Mouse (Mus musculus) midbrain, postnatal 0 days (tissue): Measurements from ENCODE around the gene Shc1. TPM values are rescaled to one million over a fixed set of nuclear protein-coding genes. Genes with fewer than 3 reads are reported as not detected.

Experiments
- ATAC-seq: fragments of 200-750 bp; cut with Nextera tagmentation; 2 replicates; pipeline ENCODE4 v1.8.0; 2017; ENCODE audit warnings: moderate number of reproducible peaks, mild to moderate bottlenecking, moderate TSS enrichment, moderate library complexity; ENCODE audit not compliant: low FRiP score
- DNase-seq: peaks from one replicate; pipeline ENCODE4 v3.0.0-alpha.2; 2015; ENCODE audit warnings: low spot score
- H3K27ac ChIP-seq: fragments of 300-500 bp; sonication (generic); 2 replicates; pipeline ENCODE4 v1.5.1; 2014; ENCODE audit warnings: low read depth, mild to moderate bottlenecking, low read length, mixed read lengths
- H3K27me3 ChIP-seq: fragments of 300-500 bp; sonication (generic); 2 replicates; pipeline ENCODE4 v1.6.1; 2014; ENCODE audit warnings: low read length, control low read depth, mixed read lengths; ENCODE audit not compliant: insufficient read depth
- H3K36me3 ChIP-seq: fragments of 300-500 bp; sonication (generic); 2 replicates; pipeline ENCODE4 v1.6.1; 2014; ENCODE audit warnings: low read length, control low read depth, mixed read lengths; ENCODE audit not compliant: insufficient read depth
- H3K4me1 ChIP-seq: fragments of 300-500 bp; sonication (generic); 2 replicates; pipeline ENCODE4 v1.6.1; 2014; ENCODE audit warnings: mild to moderate bottlenecking, control low read depth, antibody characterized with exemption, low read length, mixed read lengths; ENCODE audit not compliant: insufficient read depth
- H3K4me2 ChIP-seq: fragments of 300-500 bp; sonication (generic); 2 replicates; pipeline ENCODE4 v1.6.1; 2014; ENCODE audit warnings: low read depth, mild to moderate bottlenecking, low read length, mixed read lengths; ENCODE audit not compliant: poor library complexity, severe bottlenecking
- H3K4me3 ChIP-seq: fragments of 300-500 bp; sonication (generic); 2 replicates; pipeline ENCODE4 v1.5.1; 2014; ENCODE audit warnings: low read depth, mild to moderate bottlenecking, low read length, moderate library complexity
- H3K9ac ChIP-seq: fragments of 300-500 bp; sonication (generic); replicated peaks from 2 replicates; pipeline ENCODE4 v1.6.1; 2014; ENCODE audit warnings: mild to moderate bottlenecking, low read length, moderate library complexity, mixed read lengths; ENCODE audit not compliant: poor library complexity, severe bottlenecking
- H3K9me3 ChIP-seq: fragments of 300-500 bp; sonication (generic); 2 replicates; pipeline ENCODE4 v1.6.1; 2016; ENCODE audit warnings: low read length, control low read depth
- CTCF ChIP-seq: IDR thresholded peaks from 2 replicates; pipeline ENCODE4 v1.5.1; 2016; ENCODE audit warnings: antibody characterized with exemption, mild to moderate bottlenecking
- whole genome bisulfite sequencing: fragments of 180-500 bp; shearing (Covaris S2); extraction: QIAGEN DNeasy Blood & Tissue Kit; methylation state at CpG from one replicate; pipeline ENCODE4 v1.1.7; 2014; 5-methylcytosine and 5-hydroxymethylcytosine counted together
- polyA plus RNA-seq: library from polyadenylated mRNA; unstranded; fragments of >200 nt; fragmentation: Nextera tagmentation; extraction: Ambion mirVana; gene quantifications from 2 replicates; pipeline ENCODE4 v1.2.1, GENCODE M21; 2015
- total RNA-seq: library from RNA; depleted of rRNA; stranded (reverse); fragments of >200 nt; gene quantifications from 2 replicates; pipeline ENCODE4 v1.2.3, GENCODE M21; 2014

Shc1 gene
- total and polyA plus RNA-seq, 2 experiments from 2014 or later = 11.0 to 24.9 TPM

DNA sequence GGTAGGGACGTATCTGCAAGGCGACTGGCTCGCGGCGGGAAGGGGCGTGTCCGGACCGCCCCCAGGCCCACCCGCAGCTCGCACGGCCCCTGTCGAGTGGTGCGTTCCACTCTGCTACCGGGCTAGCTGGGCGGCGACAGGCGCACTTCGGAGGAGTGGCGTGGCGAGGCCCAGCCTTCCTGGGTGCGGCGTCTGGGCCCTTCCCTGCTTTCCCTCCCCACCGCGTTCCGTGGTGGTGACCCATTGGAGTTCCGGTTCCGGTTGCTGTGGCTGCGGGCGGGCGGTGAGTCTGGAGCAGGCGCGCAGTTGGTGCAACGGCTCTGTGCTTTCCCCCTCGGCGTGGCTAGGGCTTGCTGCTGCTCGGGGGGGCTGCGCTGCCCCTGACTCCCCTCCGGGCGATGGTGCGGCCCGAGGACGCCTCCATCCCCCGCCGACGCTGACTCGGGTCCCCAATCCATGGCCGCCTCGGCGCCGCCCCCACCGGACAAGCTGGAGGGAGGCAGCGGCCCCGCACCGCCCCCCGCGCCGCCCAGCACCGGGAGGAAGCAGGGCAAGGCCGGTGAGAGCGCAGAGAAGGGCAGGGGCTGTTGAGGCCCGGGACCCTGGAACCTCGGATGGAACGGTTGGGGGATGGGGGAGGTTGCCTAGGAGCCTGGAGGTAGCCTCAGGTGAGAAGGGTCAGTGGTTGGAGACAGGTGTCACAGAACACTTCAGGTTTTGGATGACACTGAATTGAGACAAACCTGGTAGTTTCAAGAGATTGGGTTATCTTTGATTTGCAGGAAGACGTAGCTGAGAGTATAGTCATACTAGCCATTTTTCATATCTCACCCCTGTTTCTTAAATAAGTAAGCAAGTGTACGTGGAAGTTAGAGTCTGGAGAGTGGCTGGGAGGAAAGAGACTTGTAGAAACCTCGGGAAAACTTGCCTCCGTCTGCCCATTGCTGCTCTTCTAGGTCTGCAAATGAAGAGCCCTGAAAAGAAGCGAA lies 12.2 kb downstream of the Shc1 start, which contains the start of gene Pygo2:
TSS of gene Pygo2 (plus strand) at position 44 of the 989 bp plus-strand sequence.
- WGBS = 3% methylated on average over 66 of the region's 68 CpGs
- Histone ChIP-seq H3K9me3 (no peaks in the 10 kb centered on the region), H3K9ac (peak within 1 kb of the TSS; percentile 96), H3K4me2 (peak within 1 kb of the TSS; percentile 84), H3K27me3 (no peaks in the 10 kb centered on the region), H3K36me3 (peaks cover 27% of the 10 kb centered on the region), H3K27ac (peak within 1 kb of the TSS; percentile 87), H3K4me1 (peaks cover 8% of the 10 kb centered on the region; the same call in 1 of the 2 replicates), H3K4me3 (peak within 1 kb of the TSS; percentile 99)
- TF ChIP-seq CTCF = no peak
- DNase-seq = peak; percentile 97
- ATAC-seq = peak; percentile 96

DNA sequence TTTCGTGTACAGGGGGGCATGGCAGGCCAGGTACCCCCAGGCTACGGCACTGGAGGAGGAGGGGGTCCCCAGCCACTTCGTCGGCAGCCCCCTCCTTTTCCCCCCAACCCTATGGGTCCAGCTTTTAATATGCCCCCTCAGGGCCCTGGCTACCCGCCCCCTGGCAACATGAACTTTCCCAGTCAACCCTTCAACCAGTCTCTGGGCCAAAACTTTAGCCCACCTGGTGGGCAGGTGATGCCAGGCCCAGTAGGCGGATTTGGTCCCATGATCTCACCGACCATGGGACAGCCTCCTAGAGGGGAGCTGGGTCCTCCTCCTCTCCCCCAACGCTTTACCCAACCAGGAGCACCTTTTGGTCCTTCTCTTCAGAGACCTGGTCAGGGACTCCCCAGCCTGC lies 14.4 kb downstream of the Shc1 start:
- H3K9ac ChIP-seq = no peak overlapping the region
- H3K36me3 ChIP-seq = peaks cover 23% of the 10 kb centered on the region
- 98% methylated on average over 8 of the region's 8 CpGs for WGBS
- H3K9me3 ChIP-seq = no peaks in the 10 kb centered on the region
- DNase-seq = no peak
- no peak overlapping the region for H3K4me3 ChIP-seq
- H3K27me3 ChIP-seq = no peaks in the 10 kb centered on the region
- no peak overlapping the region for H3K27ac ChIP-seq
- H3K4me1 ChIP-seq = peaks cover 15% of the 10 kb centered on the region; the same call in 1 of the 2 replicates
- H3K4me2 ChIP-seq = no peak overlapping the region
- no peak for TF ChIP-seq CTCF
- no peak for ATAC-seq

DNA sequence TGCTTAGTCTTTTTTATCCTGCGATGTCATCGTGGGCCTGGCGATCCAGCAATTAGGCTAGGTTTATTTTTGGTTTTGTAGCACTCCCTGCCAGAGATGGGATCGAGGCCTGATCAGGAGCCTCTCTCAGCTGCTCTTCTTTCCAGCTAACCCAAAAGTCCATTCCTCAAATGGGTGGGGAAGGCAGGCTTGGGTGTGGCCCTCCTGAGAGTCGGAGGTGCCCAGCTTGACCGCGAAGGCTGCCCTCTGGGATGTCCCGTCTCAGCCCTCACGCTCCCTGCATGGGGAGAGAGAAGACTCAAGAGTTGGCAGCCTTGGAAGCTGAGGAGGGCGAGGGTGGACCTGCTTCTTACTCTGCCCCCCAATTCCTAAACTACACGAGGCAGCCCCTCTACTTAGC lies 16.3 kb downstream of the Shc1 start:
- Histone ChIP-seq H3K4me2 (no peak overlapping the region), H3K27ac (no peak overlapping the region), H3K9ac (no peak overlapping the region), H3K36me3 (peaks cover 23% of the 10 kb centered on the region), H3K27me3 (no peaks in the 10 kb centered on the region), H3K4me1 (peaks cover 15% of the 10 kb centered on the region; the same call in 1 of the 2 replicates), H3K4me3 (no peak overlapping the region), H3K9me3 (no peaks in the 10 kb centered on the region)
- ATAC-seq (no peak), DNase-seq (no peak)
- TF ChIP-seq CTCF = no peak
- whole genome bisulfite sequencing = 81% methylated on average over 11 of the region's 11 CpGs

DNA sequence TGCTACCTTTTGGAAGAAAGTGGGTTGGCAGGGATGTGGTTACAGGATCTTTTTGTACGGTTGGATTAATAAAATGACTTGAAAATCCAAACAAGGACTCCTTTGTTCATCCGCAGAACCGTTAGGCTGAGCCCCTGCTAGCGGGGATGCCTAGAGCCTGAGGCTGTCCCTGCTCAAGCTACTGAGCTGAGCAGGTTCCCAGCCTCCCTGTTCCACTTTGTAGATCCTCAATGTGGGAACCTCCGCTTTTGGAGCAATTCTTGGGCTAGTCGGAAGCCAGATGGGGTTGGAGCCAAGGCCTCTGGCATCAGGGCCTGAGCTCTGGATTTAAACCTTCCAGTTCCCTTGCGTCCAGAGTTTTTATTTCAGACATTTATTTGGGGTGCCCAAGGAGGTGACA lies 16.8 kb downstream of the Shc1 start:
- H3K9me3 ChIP-seq = no peaks in the 10 kb centered on the region
- ATAC-seq (no peak), DNase-seq (no peak)
- TF ChIP-seq CTCF = no peak
- no peaks in the 10 kb centered on the region for H3K27me3 ChIP-seq
- 63% methylated on average over 7 of the region's 7 CpGs for WGBS
- H3K36me3 ChIP-seq = peaks cover 23% of the 10 kb centered on the region
- no peak overlapping the region for H3K4me3 ChIP-seq
- H3K4me1 ChIP-seq = peaks cover 15% of the 10 kb centered on the region; the same call in 1 of the 2 replicates
- H3K9ac ChIP-seq = no peak overlapping the region
- H3K4me2 ChIP-seq = no peak overlapping the region
- H3K27ac ChIP-seq = no peak overlapping the region

DNA sequence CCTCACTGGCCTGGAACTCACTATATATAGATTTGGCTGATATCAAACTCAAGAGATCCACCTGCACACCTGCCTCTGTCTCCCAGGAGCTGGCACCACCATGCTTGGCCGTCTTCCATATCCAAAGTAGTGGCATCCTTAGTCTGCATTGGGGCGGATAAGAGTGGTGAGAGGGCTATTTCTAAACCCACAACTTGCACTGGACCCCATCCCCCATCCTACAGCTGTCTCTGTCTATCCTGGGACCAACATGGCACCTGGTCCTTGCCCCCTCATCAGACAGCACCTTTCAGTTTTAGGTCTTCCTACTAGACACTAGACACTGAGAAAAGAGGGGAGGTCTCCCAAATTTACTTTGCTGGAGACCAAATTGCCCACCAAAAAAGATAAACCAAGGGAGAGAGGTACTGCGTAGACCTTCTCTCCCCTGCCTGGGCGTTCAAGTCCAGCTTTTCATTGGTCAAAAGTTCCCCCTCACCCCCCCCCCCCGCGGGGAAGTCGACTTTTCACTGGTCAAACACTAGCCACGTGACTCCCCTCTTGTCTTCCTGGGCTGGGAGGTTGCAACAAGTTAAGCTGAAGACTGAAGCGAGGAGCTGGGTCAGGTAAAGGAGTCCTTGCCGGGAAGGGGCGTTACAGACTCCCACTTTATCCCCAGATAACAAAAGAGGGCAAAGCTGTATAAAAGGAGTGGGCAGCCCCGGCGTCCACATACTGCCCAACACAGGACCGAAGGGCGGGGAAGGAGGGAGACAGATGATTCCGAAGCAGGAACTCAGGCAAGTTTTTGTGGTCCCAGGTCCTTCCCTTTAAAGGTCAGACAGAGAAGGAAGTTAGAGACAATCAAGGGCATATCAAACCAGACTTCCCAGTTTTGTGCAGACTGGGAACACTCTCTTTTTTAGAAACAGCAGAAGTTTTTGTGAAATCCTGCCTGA lies 18.2 kb downstream of the Shc1 start, which contains the start of gene Pbxip1:
TSS of gene Pbxip1 (plus strand) at position 531 of the 938 bp plus-strand sequence.
- no peak for TF ChIP-seq CTCF
- Histone ChIP-seq H3K9ac (peak within 1 kb of the TSS; percentile 29; the same call in 1 of the 2 replicates), H3K4me2 (peak within 1 kb of the TSS; percentile 38), H3K9me3 (no peaks in the 10 kb centered on the region), H3K36me3 (peaks cover 23% of the 10 kb centered on the region), H3K27me3 (no peaks in the 10 kb centered on the region), H3K4me3 (peak within 1 kb of the TSS; percentile 16; the same call in 1 of the 2 replicates), H3K27ac (peak within 1 kb of the TSS; percentile 4; the same call in 1 of the 2 replicates), H3K4me1 (peaks cover 9% of the 10 kb centered on the region; the same call in 1 of the 2 replicates)
- DNase-seq (peak; percentile 61), ATAC-seq (0 out of 2 replicates have a peak, but pooled peaks have one; percentile 25)
- WGBS = 4% methylated on average over 16 of the region's 16 CpGs
